Mouse (Mus musculus) ovary, postnatal 36 days (tissue): ENCODE data around the gene Il1a.

Source experiments
- DNase-seq: peaks from one replicate; pipeline ENCODE4 v3.0.0; 2022; ENCODE audit warnings: low spot score, mixed read lengths

Gene Il1a

GRCm38 (mm10) chr2:129309836-129310235 is at the start of gene Il1a:
Gene Il1a, minus strand, starts transcription at chr2:129309972.
- no peak for DNase-seq

DNA sequence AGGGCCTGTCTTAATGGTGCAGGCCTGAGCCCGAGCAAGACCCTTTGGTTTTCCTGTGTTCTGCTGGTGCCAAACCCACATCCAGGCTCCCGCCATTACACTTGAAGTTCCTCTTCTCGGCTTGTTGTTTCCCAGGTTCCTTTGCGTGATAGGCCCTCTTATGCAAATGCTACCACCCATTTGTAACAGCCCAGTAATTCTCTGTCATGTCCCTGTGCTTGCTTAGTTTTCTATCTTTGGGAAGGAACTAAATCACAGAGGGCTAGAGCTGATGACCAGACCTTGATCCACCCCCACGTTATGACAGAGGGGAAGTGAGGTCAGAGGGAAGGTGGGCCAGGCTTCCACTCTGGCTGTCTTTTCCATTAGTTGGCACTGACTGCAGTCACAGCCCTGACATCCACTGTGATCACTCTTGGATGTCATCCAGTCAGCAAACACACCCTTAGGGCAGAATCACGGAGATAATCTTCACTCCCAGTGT is 28.4 kb upstream of the Il1a start:
- DNase-seq, result no peak

DNA sequence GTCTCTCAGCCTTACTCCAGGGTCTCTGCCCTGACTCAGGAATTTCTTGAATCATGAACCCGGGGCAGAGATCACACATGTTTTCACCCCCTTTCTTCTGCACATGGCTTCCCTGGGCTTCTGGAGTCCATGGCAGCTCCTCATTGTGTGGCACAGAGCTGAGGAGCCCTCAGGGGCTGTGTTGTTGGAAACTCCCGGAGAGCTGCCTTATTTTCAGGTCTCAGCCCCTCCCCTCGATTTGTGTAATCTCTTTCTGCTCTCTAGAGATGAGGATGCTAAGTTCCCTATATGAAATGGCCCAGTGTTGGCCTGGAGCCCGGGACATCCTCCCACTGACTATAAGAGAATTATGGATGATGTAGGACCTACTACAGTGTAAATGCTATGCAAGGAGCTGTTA is 23.7 kb upstream of the Il1a start:
- no peak for DNase-seq

DNA sequence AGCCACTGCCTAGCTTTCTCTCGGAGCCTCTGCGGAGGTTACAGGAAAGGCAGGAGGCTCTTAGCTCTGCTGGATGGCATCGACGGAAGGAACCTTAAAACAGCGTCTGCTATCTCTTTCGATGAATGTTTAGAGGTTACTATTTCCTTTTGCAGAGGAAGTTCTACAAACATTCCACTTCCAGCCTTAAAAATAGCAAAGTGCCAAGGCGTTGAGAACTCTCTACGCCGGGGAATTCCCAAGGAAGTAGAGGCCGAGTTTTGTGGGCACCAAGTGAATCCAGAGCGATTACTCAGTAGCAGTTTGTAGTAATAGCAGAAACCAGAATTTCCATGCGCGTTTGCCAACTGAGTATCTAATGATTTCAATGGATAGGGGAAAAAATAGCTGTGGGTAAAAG is 20.8 kb upstream of the Il1a start:
- DNase-seq, result no peak

- DNase-seq, result no peak
Observed at GRCm38 (mm10) chr2:129330024-129330423, 20.3 kb upstream of the Il1a start.

GRCm38 (mm10) chr2:129328238-129328637 is 18.5 kb upstream of the Il1a start:
- DNase-seq, result no peak

DNA sequence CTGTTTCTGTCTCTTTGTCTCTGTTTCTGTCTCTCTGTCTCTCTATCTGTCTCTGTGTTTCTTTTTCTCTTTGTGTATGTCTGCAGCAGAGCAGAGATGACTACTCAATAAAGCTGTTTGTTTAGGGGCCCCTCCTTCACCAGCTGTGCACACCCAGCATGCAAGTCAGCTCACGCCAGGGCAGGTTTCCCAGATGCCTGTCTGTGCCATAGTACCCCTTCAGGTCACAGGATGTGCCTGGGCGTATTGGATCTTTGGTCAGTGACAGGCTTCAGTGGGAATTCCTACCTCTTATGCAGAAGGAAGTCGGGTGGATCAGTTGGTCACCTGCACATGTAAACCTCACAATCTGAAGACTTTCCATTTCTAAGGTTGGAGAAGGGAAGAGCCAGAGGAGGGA is 14.4 kb upstream of the Il1a start:
- DNase-seq, result no peak

DNA sequence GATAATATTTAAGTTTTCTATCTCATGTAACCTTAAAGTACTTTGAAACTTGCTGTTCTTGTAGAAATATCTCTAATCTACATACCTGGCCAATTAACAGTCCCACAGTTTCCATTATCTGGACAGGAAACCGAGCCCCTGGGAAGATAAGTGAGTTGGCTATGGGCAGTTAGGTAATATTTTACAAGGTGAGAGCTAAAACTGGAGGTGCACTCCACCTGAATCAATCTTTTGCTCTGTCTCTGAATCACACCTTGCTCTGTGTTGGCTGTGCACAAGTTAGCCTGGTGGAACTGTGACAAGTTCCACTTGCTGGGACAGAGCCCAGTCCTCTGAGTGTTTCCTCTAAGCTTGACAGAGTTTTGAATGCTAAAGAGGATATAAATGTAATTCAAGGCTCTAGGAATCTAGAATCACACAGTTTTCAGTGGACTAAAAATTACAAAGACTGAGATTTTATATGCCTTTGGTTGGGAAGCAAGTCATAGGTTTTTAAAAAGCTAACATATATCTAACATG is 12.4 kb upstream of the Il1a start:
- DNase-seq, result no peak

- DNase-seq, result no peak
Observed at GRCm38 (mm10) chr2:129320033-129320605, 10.3 kb upstream of the Il1a start.

- DNase-seq, result no peak
Observed at GRCm38 (mm10) chr2:129315831-129316230, 6.1 kb upstream of the Il1a start.

DNA sequence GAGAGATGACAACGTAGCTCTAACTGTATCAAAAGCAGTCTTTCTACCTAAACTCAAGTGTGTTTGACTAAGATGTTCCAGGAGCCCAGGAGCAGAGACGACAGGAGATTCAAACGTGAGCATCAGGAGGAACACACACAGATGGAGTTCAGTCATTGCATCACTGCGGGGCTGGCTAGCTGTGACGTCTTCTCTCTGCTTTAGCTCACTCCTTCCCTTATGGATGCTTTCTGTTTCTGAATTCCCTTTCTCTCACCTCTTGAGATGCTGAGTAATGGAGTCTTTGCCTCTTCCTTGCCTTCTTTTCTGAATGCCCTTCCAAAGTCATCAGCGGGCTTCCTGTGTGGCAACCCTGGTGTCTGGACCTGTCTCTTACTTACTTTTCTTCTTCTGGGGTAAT is 5.1 kb upstream of the Il1a start:
- DNase-seq, result no peak

- no peak for DNase-seq
Observed at GRCm38 (mm10) chr2:129313934-129314333, 4.2 kb upstream of the Il1a start.

GRCm38 (mm10) chr2:129306020-129306419 is 3.8 kb downstream of the Il1a start:
- DNase-seq, result no peak

GRCm38 (mm10) chr2:129297589-129297982 is 12.2 kb downstream of the Il1a start:
- no peak for DNase-seq

DNA sequence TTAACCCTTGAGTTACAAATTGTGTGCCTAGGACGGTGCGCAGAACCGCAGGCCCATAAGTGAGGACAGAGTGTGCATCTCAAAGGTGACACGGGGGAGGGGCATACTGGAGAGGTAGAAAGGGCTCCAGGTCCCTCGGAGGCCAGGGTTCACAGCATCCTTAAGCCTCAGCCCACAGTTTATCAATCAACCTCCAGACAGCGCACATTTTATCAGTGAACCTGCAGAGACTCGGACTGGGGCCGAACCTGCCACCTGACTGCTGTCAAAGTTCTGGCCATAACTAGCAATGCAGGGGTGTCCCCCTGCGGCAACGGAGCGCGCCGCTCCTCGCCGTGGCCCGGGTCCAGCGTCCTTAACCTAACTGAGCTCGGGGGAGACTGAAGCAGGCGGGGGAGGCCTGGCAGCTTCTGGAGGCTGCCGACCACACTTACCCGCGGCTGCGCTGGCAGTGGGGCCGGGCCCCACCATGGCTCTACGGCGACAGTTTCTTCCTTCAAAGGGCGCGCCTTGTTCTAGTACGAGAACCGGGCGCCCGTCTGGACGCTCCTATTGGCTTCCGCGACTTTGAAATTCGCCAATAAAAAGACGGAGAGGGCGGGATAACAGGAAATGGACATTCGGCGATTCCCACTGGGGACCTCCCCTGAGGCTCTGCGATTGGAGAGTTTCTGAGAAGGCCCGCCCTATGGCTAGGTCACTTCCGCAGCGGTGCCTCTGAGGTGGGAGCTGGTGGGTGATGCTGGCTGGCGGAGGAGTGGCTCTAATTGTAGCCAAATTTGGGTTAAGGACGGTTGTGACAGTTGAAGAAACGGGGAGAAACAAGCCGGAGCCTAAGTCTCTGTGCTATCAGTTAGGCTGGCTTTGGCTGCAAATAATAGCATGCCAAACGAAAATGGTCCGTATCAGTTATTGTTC is 12.8 kb downstream of the Il1a start, which contains the start of gene Ckap2l:
Gene Ckap2l, minus strand, starts transcription at position 542 of the 918 bp plus-strand sequence.
- DNase-seq, result peak; percentile 93

DNA sequence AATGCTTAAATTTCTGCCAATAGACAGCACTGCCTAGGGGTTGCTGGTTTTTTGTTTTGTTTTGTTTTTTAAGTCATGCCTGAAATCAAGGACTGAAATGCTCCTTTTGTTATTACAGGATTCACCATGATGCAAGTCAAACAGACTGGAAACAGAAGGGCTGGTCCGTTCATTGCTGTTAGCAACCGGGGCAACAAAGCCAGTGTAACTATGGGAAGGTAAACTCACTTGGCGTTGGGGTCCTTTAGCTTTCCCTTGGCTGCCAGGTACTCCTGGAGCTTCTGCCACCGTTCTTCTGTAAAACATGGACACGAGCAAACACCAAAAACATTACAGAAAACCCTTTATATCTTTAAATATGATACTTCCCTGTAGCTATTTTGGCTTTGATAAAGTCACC is 13.7 kb downstream of the Il1a start:
- no peak for DNase-seq

GRCm38 (mm10) chr2:129295075-129295474 is 14.7 kb downstream of the Il1a start:
- no peak for DNase-seq

DNA sequence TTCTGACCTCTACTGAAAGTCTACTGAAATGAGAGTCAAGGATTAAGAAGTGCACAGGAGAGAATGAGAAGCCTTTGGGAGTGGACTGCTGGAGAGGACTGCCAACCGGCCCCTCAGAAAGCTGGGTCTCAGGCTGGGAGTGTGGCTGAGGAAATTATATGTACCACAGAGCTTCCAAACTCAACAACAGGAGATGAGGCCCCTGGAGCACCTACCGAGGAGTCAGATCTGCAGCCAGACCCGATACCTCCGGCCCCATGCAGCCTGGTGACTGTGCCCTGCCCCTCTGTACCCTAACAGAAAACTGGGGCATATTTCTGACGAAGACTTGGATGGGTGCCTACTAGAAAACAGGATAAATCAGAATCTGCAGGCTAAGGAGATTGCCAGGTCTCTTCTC is 35.9 kb downstream of the Il1a start:
- no peak for DNase-seq

GRCm38 (mm10) chr2:129270621-129271020 is 39.2 kb downstream of the Il1a start:
- no peak for DNase-seq

GRCm38 (mm10) chr2:129269986-129270385 is 39.8 kb downstream of the Il1a start:
- DNase-seq, result peak; percentile 21

- no peak for DNase-seq
Observed at GRCm38 (mm10) chr2:129269161-129269643, 40.6 kb downstream of the Il1a start.

DNA sequence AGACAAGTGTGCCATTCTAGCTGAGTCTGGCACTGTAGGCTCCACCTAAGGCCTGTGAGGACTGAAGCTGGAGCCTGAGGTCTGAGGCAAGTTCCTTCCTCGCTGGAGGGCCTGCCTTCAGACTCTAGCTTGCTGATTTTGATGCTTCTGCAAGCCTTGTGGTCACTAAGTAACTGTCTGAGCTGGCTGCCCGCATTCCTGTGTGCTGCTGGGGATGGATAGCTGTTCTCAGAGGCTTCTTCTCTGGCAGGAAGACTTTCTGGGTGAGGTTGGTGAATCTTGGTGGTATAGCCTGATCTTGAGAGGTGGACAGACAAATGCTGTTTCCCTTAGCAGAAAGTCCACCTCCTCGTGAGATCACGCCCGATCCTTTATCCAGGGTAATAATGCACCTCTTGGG is 42.0 kb downstream of the Il1a start:
- no peak for DNase-seq

GRCm38 (mm10) chr2:129265316-129265715 is 44.5 kb downstream of the Il1a start:
- no peak for DNase-seq
